Mouse (Mus musculus) lung, adult 18-20 months (tissue): ENCODE results near the gene Stk11.

Experiments
- DNase-seq, 2 experiments: peaks; one replicate each; pipeline ENCODE4 v3.0.0; 2022; ENCODE audit warnings: mixed read lengths in 2 of 2

The Stk11 gene

GRCm38 (mm10) chr10:80131316-80131951 lies 15.8 kb downstream of the Stk11 start:
- DNase-seq: no peak

- DNase-seq: no peak
Measured at GRCm38 (mm10) chr10:80131952-80132350, 16.3 kb downstream of the Stk11 start.

GRCm38 (mm10) chr10:80133226-80133849 lies 17.7 kb downstream of the Stk11 start:
- DNase-seq: no peak

GRCm38 (mm10) chr10:80134421-80134820 lies 18.8 kb downstream of the Stk11 start:
- DNase-seq: peak in 1 of 2 experiments; percentile 52

GRCm38 (mm10) chr10:80135161-80135560 lies 19.6 kb downstream of the Stk11 start:
- no peak for DNase-seq

GRCm38 (mm10) chr10:80135641-80136040 lies 20.0 kb downstream of the Stk11 start:
- DNase-seq: no peak

- no peak for DNase-seq
Measured at GRCm38 (mm10) chr10:80136179-80136951, 20.8 kb downstream of the Stk11 start.

GRCm38 (mm10) chr10:80136952-80137625 lies 21.5 kb downstream of the Stk11 start:
- peak; percentile 66 to 75 for DNase-seq

- peak in 1 of 2 experiments; percentile 40 for DNase-seq
Measured at GRCm38 (mm10) chr10:80137626-80138552, 22.3 kb downstream of the Stk11 start.

GRCm38 (mm10) chr10:80138553-80139438 lies 23.2 kb downstream of the Stk11 start, which contains the start of gene Atp5d:
Atp5d (plus strand) TSS chr10:80138632.
- DNase-seq: peak; percentile 66 to 76

- DNase-seq: no peak
Measured at GRCm38 (mm10) chr10:80139439-80139775, 23.8 kb downstream of the Stk11 start.

GRCm38 (mm10) chr10:80139975-80140665 lies 24.5 kb downstream of the Stk11 start:
- no peak for DNase-seq

- no peak for DNase-seq
Measured at GRCm38 (mm10) chr10:80140666-80141035, 25.0 kb downstream of the Stk11 start, which contains the start of gene Cbarp. Cbarp (minus strand) TSS chr10:80140835.

GRCm38 (mm10) chr10:80141243-80141642 lies 25.6 kb downstream of the Stk11 start:
- peak; percentile 98 to 99 for DNase-seq

- peak; percentile 97 to 98 for DNase-seq
Measured at GRCm38 (mm10) chr10:80141786-80142529, 26.4 kb downstream of the Stk11 start.

GRCm38 (mm10) chr10:80142530-80142925 lies 26.9 kb downstream of the Stk11 start:
- peak in 1 of 2 experiments; percentile 59 for DNase-seq

GRCm38 (mm10) chr10:80143664-80144063 lies 28.1 kb downstream of the Stk11 start:
- no peak for DNase-seq

- no peak for DNase-seq
Measured at GRCm38 (mm10) chr10:80144159-80144558, 28.6 kb downstream of the Stk11 start.
